Mouse (Mus musculus): ENCODE data around the gene Cbx4.

Cbx4 gene

DNA sequence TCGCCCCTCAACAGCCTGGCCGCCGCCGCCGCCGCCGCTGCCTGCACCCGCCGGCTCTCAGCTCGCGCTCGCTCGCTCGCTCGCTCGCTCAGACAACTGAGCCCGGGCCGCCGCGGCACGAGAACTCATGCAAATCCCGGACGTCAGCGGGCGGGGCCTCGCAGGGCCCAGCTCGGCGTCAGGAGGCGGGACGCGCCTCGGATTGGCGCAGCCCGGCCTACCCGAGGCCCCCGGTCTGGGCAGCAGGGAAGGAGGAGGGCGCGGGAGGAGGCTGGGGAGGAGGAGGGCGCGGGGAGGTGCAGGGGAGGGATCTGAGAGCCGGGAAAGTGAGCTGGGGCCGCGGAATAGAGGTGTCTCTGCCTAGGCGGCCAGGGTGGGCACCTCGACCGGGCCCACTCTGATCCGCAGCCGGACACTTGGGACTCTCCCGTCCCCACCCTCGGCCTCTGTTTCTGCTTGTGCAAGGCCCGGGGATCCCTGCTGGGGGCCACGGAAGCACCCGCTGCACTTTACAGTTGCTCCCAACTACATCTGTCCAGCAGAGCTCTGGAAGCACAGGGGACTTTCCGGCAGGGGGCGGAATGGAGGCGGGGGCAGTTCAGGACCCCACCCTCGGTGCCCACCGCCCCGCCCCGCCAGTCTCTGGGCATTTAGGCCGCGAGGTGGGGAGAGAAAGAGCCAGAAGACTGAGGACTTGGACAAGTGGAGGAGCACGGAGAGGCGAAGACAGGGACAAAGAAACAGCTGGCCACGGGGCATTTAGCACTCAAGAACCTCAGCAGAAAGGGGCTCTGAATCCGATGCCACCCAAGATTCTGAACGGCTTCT lies at the start of gene Cbx4:
Gene Cbx4, minus strand, starts transcription at position 78 of the 828 bp plus-strand sequence.
- in situ Hi-C loops (cut with MseI, MboI): no loop called here

DNA sequence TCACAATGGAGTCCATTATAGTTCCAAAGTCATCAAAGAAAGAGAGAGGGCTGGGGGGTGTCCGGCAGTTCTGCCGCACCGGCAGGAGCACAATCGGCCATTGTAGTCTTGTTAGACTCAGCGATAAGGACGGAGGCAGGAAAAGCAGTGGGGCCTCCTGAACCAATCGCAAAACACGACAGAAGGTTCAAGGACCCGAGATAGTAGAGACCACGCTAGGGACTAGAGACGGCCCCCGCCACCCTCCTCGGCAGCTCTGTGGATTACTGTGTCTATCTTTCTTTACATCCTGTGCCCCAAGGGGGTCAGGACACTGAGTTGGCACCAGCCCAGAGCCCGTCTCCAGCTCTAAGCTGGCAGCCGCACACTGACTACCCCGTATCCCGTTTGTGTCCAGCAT lies 48.6 kb upstream of the Cbx4 start:
- in situ Hi-C loops (cut with MseI, MboI): no loop called here

DNA sequence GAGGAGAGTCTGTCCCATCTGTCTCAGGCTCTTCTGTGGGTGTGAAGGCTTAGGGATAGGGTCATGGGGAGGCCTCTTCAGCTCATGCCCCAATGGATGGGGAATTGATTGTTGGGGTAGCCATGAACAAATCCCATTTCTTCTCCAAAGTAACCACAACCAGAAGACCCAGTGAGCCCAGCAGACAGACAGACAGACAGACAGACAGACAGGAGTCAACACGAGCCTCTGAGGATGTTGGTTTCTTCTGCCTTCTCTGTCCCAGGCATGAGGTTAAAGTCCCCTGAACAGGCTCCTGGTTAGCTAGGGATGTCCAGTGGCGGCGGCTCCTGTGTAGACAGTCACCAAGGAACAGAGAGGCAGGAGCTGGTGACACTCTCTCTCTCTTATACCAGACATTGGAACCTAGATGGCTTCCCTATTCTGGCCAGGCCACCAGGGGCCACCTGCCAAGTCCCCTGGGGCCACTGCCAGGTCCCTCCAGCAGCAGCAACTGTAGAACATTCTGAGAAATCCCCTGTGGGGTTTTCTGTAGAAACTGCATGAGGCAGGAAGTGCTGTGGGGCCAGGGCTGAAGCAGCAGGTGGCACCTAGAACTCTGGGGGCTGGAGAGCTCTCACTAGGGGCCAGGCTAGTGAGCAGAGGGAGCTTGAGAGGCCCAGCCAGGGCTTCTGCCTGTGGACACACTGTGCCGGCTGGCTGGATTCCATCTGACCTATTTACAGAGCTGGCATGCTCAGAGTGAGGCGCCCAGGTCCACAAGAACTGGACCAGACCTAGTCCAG lies 47.6 kb upstream of the Cbx4 start:
- in situ Hi-C loops (cut with MseI, MboI): no loop called here

DNA sequence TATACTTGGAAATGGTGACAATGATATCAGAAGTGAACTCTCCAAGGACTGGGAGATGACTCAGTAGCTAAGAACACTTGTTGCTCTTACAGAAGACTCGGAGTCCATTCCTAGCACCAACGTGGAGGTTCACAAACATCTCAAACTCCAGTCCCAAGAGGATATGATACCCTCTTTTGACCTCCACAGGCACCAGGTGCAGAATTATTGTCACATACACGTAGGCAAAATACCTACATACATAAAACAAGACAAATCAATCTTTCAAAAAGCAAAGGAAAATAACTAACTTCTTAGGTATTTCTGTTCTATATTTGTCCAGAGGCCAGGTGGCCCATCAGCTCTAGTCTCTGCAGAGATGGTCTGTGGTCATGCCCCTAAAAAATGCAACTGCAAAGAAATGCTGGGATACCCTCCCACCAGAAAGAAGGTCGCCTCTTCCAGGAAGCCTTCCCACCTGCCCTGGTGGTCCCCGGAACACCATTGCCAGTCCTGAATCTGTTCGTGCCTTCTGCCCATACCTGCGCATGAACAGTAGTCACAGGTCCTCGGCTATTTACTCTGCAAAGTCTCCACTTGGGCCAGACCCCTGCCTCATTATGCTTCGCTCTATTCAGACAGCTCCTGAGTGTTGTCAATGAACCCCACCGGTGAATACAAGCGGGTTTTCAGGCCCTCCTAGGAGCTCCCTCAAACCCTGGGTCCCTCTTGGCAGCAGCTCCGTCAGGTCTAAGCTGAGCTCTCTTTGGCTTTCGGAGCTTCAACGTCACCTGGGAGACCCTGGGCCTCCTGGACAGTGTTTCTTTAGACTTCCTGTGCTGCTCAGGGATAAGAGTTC lies 46.4 kb upstream of the Cbx4 start:
- in situ Hi-C loops (cut with MseI, MboI): no loop called here

DNA sequence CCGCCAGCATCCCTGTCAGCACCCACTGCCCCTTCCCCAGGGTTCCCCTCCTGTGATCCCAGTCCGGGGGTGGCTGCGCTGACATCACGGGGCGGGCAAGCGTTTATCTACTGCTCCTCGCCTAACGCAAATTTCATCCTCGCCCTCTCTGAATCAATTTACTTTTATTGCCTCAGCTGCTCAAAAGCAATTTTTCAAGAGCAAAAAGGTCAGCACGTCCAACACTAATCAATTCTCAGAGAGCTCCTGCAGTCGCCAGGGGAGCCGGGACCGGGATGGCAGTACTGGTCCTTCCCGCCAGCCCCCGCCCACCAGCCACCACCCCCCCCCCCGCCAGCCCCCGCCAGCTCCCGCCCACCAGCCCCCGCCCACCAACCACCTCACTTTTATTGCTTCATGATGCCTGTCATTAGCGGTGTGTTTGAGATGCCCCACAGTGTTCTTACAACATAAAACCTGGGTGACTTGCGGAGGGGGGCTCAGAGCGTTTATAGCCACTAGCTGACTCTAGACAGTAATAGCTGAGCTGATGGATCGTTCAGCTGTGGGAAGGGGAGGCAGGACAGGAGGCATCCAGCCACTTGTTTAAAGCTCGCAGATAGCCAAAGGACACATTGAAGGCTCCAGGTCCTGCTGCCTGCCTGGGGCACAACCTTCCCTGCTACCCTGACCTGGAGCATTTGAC lies 44.2 kb upstream of the Cbx4 start:
- in situ Hi-C loops (cut with MseI, MboI): no loop called here

DNA sequence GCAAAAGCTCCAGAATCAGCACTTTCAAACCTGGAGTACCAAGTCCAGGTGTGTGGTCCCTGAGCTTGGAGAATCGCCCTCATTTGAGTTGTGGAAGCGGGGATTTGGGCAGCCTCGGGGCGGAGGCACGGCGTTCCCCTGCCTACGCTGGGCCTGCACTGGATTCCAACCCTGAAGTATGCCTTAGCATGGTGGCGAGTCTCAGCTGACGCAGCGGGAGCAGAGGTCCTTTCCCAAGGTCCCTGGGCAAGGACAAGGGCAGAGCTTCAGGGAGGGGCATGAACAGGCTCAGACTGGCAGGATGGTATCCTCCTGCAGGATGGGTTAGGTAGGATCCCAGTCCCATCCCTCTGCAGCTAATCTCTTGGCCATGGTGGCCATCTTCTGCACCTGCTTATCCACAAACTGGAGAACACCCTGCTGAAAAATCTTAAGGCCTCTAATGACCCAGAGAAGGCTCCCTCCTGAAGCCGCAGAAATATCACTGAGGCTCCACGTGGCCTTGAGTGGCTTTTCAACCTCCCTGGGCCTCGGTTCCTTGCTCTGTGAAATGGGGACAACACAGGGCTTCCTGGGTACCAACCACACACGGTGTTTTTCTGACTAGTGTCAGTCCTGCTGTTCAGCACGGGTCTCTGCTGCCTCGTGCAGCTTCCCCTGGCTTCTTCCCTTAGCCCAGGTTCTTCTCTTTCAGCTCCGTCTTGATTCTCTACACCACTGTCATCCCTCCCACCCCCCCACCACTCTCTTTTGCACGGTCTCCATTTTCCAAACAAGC lies 43.4 kb upstream of the Cbx4 start:
- in situ Hi-C loops (cut with MseI, MboI): no loop called here

DNA sequence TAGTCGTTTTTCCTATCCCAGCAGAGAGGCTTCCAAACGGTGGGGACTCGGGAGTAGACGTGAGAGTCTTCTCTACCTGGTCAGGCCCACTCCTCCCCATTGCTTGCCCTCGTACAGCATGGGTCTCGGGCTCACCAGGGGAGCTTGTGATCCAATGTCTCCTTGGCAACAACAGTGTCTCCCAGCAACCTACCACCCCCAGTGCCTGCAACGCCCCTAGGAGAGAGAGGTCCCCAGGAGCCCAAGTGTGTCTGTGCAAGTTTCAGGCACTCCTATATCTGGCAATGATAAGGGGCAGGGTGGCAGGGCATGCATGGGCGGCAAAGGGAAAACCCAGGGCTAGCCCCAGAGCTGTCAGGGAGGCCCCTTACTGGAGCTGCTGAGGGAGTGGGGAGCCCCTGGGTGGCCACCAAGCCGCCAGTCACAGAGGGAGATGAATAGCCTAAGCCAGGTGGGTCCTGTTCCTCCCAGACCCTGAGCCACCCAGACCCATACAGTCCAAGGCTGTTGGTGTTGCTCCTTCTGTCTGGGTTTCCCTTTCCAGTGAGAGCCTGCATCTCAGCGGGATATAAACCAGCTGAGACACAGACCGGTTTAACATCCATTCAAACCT lies 42.8 kb upstream of the Cbx4 start:
- in situ Hi-C loops (cut with MseI, MboI): no loop called here

DNA sequence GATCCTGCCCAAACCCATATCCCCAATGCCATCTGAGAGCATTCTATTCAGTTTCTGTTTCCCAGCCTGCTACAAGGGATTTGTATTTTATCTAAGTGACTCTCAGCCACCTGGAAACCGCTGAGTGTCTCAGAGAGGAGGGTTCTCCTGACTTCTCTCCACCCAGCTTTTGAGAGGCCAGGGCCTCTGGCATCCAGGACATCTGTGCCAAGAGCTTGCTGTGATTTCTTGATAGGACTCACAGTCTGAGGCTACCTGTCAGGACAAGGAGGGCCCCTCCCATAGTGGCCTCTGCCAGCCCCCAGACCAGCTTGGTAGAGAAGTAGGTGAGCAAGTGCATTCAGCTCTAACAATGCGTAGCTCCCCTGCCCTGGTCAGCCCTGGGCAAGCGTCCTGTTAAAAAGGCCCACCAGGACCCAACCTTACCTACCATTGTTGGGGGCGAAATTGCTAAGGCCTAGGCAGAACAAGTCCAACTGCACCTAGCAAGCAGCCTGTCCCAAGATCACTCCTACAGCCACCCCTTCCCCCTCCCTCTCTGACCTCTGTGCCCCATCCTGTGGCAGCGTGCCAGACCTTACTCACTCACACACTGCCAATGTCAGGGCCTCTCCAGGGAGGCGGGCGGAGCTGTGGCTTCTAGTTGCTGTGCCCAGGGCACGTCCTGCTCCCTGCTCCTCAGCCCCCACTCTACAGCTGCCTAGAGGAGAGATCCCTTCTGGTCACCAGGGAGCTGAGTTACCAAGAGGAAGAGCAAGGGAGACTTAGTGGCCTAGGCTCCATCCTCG lies 41.9 kb upstream of the Cbx4 start:
- in situ Hi-C loops (cut with MseI, MboI): no loop called here

DNA sequence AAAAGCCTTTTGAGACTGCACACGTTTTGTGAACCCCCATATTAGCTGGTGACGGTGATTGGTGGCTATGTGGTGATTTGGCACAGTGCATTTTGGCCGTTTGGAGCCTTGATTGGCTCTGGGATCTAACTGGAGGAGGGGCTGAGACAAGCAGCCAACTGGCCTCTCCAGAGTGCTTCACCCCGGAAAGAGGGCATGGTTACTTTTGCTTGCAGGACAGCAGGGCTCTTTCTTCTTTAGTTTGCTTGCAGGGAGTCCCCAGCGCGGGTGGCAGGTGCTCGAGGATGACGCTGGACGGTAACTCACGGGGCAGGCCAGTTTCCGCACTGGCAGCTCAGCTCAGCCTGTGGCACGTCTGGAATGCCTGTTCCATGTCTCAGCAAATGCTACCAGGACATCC lies 41.1 kb upstream of the Cbx4 start:
- in situ Hi-C loops (cut with MseI, MboI): no loop called here

DNA sequence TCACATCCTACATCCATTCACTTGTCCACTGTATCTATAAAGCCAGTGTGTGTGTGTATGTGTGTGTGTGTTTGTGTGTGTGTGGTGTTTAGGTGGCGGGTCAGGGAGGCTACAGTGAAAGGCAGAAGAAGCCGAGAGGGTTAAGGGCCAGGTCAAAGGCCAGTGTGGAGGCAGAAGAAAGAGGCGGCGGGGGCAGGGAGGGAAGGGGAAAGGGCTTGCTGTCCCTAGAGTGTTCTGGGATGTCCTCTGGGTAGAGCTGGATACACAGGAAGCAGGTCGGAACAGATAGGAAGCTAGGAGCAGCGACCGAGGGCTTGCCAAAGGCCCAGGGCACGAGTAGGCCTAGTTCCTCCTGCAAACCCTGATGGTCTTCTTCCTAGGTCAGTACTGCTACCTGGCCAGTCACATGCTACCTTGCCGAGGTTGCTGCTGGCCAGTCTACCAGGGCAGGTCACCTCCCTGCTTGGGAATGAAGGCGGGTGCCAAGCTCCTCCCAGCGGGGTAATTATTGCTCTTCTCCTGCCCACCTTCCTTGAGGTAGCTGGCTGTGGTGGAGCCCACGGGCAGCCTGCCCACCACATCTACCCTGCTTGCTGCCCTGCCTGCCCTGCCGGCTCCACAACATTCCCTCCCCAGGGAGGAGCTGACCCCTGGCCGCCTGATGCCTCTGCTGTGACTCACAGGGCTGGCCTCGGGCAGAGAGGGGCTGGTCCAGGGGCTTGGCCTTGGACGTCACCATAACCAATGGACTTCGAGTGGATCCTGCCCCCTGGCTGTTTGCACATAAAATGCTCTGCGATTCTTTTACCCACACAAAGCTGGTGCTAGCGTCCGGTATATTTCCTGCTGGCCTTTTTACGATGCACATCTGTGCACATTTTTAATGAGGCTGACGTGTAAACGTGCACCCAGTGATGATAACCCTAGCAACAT lies 40.2 kb upstream of the Cbx4 start:
- in situ Hi-C loops (cut with MseI, MboI): no loop called here

DNA sequence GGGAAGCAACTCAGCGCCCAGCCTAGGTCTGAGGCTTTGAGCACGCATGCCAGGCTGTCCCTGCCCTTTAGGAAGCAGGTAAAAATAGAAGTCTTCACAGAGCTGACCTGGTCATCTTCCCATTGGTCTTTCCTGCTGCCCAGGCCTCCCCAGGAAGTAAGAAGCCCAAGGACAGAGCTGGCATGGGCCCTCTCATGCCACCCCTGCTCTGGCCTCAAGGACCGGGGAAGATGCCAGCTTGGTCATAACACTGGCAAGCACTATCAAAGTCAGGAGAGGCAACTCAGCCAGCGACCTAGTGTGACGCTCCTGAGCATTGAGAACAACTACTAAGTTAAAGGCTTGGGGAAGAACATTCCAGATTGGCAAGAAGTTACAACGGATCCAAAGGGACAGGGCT lies 38.5 kb upstream of the Cbx4 start:
- in situ Hi-C loops (cut with MseI, MboI): no loop called here

DNA sequence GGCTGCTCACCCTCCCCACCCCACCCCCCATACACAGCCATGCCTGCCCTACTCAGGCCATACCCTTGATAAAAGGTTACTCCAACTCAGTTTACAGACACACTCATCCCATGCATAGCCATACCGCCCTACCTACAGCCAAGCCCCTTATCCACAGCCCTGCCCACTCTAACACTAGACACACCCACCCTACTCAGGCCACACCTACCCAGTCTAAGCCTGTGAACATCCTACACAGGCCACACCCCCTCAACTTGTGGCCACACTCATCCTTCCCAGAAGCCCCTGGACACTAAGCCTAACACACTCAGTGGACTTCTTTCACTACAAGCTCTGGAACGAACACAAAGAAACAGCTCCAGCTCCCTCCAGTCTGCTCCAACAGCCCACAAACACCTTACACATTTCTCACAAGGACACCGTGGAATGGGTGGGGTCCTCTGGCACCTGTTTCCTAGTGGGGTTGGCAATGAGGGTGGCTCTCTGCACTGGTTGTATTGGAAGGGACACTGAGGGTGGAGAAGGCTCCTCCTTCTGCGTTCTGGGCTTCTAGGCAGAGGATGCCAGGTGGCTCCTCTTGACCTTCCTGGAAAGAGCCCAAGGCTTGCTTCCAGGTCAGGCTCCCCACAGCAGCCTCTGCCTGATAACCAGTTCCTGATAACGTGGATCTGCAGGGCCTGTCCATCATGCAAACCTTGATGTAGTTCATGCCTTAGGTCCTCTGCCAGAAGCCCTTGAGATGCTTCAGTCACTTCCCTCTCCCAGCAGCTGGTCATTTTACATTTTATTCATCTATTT lies 37.7 kb upstream of the Cbx4 start:
- in situ Hi-C loops (cut with MseI, MboI): no loop called here

DNA sequence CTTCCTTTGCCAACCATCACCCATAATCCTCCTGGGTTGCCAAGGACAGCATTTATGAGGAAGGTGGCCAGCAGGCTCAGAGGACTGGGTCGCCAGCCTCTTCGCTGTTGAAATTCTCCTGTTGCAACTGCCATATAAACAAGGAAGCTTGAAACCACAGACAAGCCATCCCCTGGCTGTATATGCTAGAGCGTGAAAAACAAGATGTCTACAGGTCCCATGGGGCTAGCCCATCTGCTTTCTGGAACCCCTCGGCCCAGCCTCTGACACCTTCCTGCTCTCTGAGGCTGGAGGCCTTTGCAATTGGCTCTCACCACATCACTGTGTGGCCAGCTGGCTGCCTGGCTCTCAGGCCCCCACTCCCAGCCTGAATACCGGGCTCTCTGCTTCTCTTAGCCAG lies 36.4 kb upstream of the Cbx4 start:
- in situ Hi-C loops (cut with MseI, MboI): no loop called here

DNA sequence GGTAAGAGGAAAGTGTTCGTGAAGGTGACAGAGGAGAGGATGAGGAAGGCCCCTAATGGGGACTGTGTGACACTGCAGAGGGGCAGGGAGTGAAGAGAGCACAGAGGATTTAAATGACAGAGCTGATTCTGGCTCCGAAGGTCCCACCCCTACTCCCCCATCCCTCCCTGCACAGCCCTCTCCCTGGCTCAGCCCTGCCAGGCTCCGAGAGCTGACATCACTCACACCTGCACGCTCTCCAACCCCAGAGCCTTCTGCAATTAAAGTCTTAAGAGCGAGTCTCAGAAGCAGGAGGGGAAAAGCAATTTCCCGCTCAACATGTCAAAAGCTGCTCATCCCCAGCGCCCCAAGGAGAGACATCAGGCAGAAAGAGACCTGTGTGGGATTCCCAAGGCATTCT lies 32.9 kb upstream of the Cbx4 start:
- in situ Hi-C loops (cut with MseI, MboI): no loop called here

DNA sequence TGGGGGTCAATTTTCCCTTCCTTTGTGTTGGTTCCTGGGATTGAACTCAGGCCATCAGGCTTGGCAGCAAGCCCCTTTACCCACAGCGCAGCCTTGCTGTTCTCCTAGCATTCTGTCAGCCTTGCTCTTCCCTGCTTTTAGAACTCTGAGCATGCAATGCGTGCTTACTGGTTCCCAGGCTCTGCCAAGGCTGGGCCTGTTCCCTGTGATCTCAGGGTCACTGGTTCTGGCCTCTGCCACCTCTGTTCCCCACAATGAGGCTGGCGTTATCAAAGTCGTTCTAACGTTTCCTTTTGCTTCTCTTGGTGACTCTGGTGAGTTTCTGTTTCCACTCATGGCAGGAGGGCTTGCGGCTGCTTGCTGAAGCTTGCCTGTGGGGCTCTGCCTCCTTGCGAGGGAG lies 31.9 kb upstream of the Cbx4 start:
- in situ Hi-C loops (cut with MseI, MboI): no loop called here

DNA sequence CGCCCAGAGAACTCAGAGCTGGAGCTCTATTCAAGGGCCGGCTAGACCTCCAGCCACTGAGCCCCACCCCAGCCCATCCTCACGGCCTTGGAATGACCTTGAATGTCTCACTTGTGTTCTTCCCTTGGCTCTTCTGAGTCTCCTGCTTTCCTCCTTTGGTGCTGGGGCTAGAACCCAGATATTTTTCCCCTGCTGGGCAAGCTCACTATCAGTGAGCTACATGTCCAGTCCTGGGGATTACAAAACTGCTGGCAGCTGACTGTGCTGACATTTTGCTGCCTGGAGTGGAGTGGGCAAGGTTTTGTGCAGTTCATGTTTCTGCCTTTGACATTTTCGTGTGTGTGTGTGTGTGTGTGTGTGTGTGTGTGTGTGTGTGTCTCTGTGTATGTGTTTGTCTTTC lies 31.0 kb upstream of the Cbx4 start:
- in situ Hi-C loops (cut with MseI, MboI): no loop called here

DNA sequence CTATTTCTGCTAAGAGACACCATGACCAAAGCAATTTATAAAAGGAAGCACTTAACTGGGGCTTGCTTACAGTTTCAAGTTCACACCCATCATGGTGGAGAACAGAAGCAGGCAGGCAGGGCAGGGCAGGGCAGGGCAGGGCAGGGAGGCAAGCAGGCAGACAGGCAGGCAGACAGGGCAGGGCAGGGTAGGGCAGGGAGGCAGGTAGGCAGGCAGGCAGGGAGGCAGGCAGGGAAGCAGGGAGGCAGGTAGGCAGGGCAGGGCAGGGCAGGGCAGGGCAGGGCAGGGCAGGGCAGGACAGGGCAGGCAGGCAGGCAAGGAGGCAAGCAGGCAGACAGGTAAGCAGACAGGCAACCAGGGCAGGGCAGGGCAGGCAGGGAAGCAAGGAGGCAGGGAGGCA lies 26.7 kb upstream of the Cbx4 start:
- in situ Hi-C loops (cut with MseI, MboI): no loop called here

DNA sequence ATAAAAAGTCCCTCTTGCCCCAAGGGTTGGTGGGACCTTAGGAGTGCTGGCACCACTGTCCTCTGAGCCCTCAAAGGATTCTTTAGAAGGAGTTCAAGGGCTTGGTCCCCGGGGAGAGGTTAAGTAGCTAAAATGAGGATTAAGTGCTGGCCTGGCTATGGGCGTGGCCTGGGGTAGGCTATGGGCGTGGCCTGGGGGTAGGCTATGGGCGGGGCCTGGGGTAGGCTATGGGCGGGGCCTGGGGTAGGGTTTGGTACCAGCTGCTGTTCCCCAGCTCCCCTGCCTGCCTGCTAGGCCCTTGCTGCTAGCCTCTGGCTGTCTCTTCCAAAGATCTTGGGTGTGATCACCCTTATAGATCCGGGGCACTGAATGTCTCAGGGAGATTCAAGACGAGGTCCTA lies 25.3 kb upstream of the Cbx4 start:
- in situ Hi-C loops (cut with MseI, MboI): no loop called here

Data from mouse trophoblast stem cell (cell line).